Mouse (Mus musculus): ENCODE data around the gene Smim11. TPM values are rescaled to one million over a fixed set of nuclear protein-coding genes. Genes with fewer than 3 reads are reported as not detected.
A peak's percentile ranks its signal among the peaks of the same experiment; 100 is the strongest.

Gene Smim11
- total and polyA plus RNA-seq, 2 experiments, result 19.2 to 22.3 TPM

DNA sequence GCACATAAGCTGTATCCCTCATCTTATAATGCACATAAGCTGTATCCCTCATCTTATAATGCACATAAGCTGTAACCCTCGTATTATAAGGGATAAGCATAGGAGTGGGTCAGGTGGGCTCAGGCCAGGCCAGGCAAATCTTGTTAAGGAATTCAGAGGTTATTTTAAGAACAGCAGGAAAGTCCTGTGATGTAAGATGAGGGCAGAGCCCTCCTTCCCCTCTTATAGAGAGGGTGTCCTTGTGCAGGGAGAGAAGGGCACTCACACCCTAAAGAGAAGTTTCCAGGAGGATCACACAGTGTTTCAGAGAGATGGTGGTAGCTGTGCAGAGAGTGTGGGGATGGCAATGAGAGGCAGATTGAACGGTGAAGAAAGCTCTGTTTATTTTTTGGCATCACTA is 5.8 kb upstream of the Smim11 start:
- Histone ChIP-seq H3K4me1 (ENCODE audit: control insufficient read depth, insufficient read depth, low read length) (no peaks in the 10 kb centered on the region), H3K27me3 (ENCODE audit: control insufficient read depth, insufficient read depth, low read length) (peaks cover 4% of the 10 kb centered on the region; the same call in 1 of the 2 replicates), H3K27ac (replicated peaks; ENCODE audit: insufficient read depth, low read depth, low read length) (no peak overlapping the region), H3K9ac (ENCODE audit: low read depth, low read length) (no peak overlapping the region), H3K79me2 (ENCODE audit: control insufficient read depth, insufficient read depth, low read length) (no peaks in the 10 kb centered on the region), H3K4me3 (ENCODE audit: insufficient read depth, low read depth, low read length) (no peak overlapping the region), H3K36me3 (ENCODE audit: control insufficient read depth, insufficient read depth, low read length) (no peaks in the 10 kb centered on the region)
- DNase-seq (ENCODE audit: extremely low read depth, low read depth, low spot score), result no peak
- WGBS, result 72% methylated on average over 2 of the region's 2 CpGs
- TF ChIP-seq POLR2A (IDR thresholded peaks at IDR 0.05; ENCODE audit: extremely low read depth, insufficient read depth, low read length), result no peak
- TF ChIP-seq CTCF (IDR thresholded peaks at IDR 0.05; ENCODE audit: low read depth, low read length), result no peak

DNA sequence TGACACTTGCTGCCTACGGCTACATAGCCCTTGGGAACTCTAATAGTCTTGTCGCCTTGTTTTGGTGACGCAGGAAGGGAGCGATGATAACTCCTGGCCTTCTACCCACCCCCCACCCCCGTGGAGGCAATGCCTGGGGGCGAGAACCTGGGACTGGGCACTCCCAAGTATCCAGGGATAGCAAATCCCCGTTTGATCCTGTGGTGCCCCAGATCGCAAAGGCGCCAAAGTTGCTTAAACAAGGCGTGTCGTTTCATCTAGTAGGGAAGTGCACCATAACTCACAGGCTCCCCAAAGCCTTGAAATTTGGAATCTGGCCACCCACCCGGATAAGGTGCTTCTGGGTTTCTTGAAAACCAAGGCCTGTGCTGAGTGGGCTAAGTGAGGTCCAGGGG is 323 bp downstream of the Smim11 start:
- H3K27ac ChIP-seq (replicated peaks; ENCODE audit: insufficient read depth, low read depth, low read length), result peak overlapping the region; percentile 56
- DNase-seq (ENCODE audit: extremely low read depth, low read depth, low spot score), result no peak
- no peaks in the 10 kb centered on the region for H3K27me3 ChIP-seq (ENCODE audit: control insufficient read depth, insufficient read depth, low read length)
- no peak for TF ChIP-seq CTCF (IDR thresholded peaks at IDR 0.05; ENCODE audit: low read depth, low read length)
- TF ChIP-seq POLR2A (IDR thresholded peaks at IDR 0.05; ENCODE audit: extremely low read depth, insufficient read depth, low read length), result no peak
- peak overlapping the region; percentile 71 for H3K4me3 ChIP-seq (ENCODE audit: insufficient read depth, low read depth, low read length)
- peaks cover 1% of the 10 kb centered on the region; the same call in 1 of the 2 replicates for H3K36me3 ChIP-seq (ENCODE audit: control insufficient read depth, insufficient read depth, low read length)
- H3K79me2 ChIP-seq (ENCODE audit: control insufficient read depth, insufficient read depth, low read length), result no peaks in the 10 kb centered on the region; the same call in 1 of the 2 replicates
- H3K4me1 ChIP-seq (ENCODE audit: control insufficient read depth, insufficient read depth, low read length), result peaks cover 9% of the 10 kb centered on the region
- H3K9ac ChIP-seq (ENCODE audit: low read depth, low read length), result peak overlapping the region; percentile 81
- WGBS, result 2% methylated on average over 12 of the region's 12 CpGs

DNA sequence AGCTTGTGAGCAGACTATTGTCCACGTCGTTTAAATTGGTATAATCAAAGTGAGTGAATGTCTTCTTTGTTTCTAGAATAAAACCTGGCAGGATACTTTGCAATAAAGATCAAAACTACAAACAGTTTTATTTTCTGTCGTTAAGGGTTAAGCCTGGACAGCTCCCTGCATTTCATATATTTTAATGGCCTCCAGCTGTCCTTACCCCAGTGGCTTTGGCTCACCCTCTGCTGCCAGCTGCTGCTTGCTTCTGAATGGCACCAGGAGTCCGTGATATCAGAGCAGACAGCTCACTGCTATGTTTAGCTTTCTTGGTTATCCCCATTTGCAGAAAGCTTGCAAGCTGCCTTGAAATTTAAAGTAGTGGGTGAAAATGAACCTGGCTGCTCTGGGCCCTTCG is 903 bp downstream of the Smim11 start:
- no peak overlapping the region for H3K27ac ChIP-seq (replicated peaks; ENCODE audit: insufficient read depth, low read depth, low read length)
- H3K9ac ChIP-seq (ENCODE audit: low read depth, low read length), result peak overlapping the region; percentile 81
- peak overlapping the region; percentile 71 for H3K4me3 ChIP-seq (ENCODE audit: insufficient read depth, low read depth, low read length)
- H3K36me3 ChIP-seq (ENCODE audit: control insufficient read depth, insufficient read depth, low read length), result peaks cover 3% of the 10 kb centered on the region; the same call in 1 of the 2 replicates
- DNase-seq (ENCODE audit: extremely low read depth, low read depth, low spot score), result no peak
- H3K27me3 ChIP-seq (ENCODE audit: control insufficient read depth, insufficient read depth, low read length), result no peaks in the 10 kb centered on the region
- peaks cover 9% of the 10 kb centered on the region for H3K4me1 ChIP-seq (ENCODE audit: control insufficient read depth, insufficient read depth, low read length)
- no peak for TF ChIP-seq POLR2A (IDR thresholded peaks at IDR 0.05; ENCODE audit: extremely low read depth, insufficient read depth, low read length)
- TF ChIP-seq CTCF (IDR thresholded peaks at IDR 0.05; ENCODE audit: low read depth, low read length), result no peak
- WGBS, result 51% methylated on average over 5 of the region's 5 CpGs
- no peaks in the 10 kb centered on the region; the same call in 1 of the 2 replicates for H3K79me2 ChIP-seq (ENCODE audit: control insufficient read depth, insufficient read depth, low read length)

DNA sequence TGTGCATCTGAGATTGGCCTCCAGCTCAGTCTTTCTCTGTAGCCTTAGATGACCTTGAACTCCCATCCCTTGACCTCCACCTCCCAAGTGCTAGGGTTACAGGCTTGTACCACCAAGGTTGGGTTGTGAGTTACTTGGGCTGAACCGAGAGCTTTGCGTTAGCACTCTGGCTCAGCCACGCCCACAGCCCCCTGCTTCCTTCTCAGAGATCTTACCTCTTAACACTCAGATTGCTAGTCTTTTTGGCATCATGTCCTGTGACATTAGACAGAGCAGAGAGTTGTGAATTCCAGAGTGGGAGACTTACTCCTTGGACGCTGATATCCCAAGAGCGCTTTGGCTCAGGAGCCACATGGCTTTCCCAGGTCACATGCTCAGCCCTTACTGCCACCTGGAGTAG is 1.4 kb downstream of the Smim11 start:
- Histone ChIP-seq H3K4me3 (ENCODE audit: insufficient read depth, low read depth, low read length) (no peak overlapping the region), H3K27me3 (ENCODE audit: control insufficient read depth, insufficient read depth, low read length) (no peaks in the 10 kb centered on the region), H3K4me1 (ENCODE audit: control insufficient read depth, insufficient read depth, low read length) (peaks cover 9% of the 10 kb centered on the region), H3K36me3 (ENCODE audit: control insufficient read depth, insufficient read depth, low read length) (peaks cover 3% of the 10 kb centered on the region; the same call in 1 of the 2 replicates), H3K79me2 (ENCODE audit: control insufficient read depth, insufficient read depth, low read length) (no peaks in the 10 kb centered on the region; the same call in 1 of the 2 replicates), H3K9ac (ENCODE audit: low read depth, low read length) (no peak overlapping the region), H3K27ac (replicated peaks; ENCODE audit: insufficient read depth, low read depth, low read length) (no peak overlapping the region)
- WGBS, result 82% methylated on average over 5 of the region's 5 CpGs
- TF ChIP-seq POLR2A (IDR thresholded peaks at IDR 0.05; ENCODE audit: extremely low read depth, insufficient read depth, low read length) (no peak), CTCF (IDR thresholded peaks at IDR 0.05; ENCODE audit: low read depth, low read length) (no peak)
- DNase-seq (ENCODE audit: extremely low read depth, low read depth, low spot score), result no peak

DNA sequence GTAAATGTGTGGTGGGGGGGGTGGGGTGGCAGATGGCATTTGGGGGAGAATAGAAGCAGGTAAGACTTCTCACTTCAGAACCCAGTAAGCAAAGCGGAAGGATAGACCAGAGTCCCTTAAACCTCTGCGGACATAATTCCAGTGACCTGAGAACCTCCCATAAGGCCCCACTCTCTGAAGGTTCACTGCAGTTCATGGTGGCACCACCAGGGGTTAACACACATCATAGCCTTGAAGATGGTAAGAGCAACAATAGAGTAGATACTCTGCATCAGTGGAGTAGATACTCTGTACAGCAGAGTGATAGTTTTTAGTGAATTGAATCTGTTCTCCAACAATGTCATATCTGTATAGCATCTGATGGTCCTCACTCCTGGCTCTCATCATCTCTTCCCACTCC is 4.4 kb downstream of the Smim11 start:
- H3K4me3 ChIP-seq (ENCODE audit: insufficient read depth, low read depth, low read length), result no peak overlapping the region
- TF ChIP-seq POLR2A (IDR thresholded peaks at IDR 0.05; ENCODE audit: extremely low read depth, insufficient read depth, low read length) (no peak), CTCF (IDR thresholded peaks at IDR 0.05; ENCODE audit: low read depth, low read length) (no peak)
- no peaks in the 10 kb centered on the region; the same call in 1 of the 2 replicates for H3K79me2 ChIP-seq (ENCODE audit: control insufficient read depth, insufficient read depth, low read length)
- 98% methylated on average over 2 of the region's 2 CpGs for WGBS
- no peaks in the 10 kb centered on the region for H3K27me3 ChIP-seq (ENCODE audit: control insufficient read depth, insufficient read depth, low read length)
- H3K4me1 ChIP-seq (ENCODE audit: control insufficient read depth, insufficient read depth, low read length), result peaks cover 9% of the 10 kb centered on the region
- no peak for DNase-seq (ENCODE audit: extremely low read depth, low read depth, low spot score)
- peaks cover 12% of the 10 kb centered on the region; the same call in 1 of the 2 replicates for H3K36me3 ChIP-seq (ENCODE audit: control insufficient read depth, insufficient read depth, low read length)
- no peak overlapping the region for H3K27ac ChIP-seq (replicated peaks; ENCODE audit: insufficient read depth, low read depth, low read length)
- no peak overlapping the region for H3K9ac ChIP-seq (ENCODE audit: low read depth, low read length)

DNA sequence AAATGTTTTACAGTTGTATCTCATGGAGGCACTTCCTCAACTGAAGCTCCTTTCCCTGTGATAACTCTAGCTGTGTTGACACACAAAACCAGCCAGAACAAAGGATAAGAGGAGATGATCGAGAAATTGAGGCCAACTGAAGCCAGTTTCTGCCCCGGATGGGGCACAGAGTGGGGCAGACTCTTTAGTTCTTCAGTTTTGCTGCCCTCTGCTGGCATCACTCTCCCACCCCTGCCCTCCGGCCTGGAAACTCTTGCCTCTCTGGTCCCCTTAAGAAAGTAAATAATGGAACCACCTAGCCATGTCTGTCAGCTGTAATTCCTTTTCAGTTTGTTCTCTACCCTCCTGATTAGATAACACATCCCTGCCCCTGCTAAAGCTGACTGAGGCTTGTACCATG is 6.9 kb downstream of the Smim11 start:
- WGBS, result 72% methylated on average over 3 of the region's 3 CpGs
- no peaks in the 10 kb centered on the region for H3K79me2 ChIP-seq (ENCODE audit: control insufficient read depth, insufficient read depth, low read length)
- TF ChIP-seq CTCF (IDR thresholded peaks at IDR 0.05; ENCODE audit: low read depth, low read length) (no peak), POLR2A (IDR thresholded peaks at IDR 0.05; ENCODE audit: extremely low read depth, insufficient read depth, low read length) (no peak)
- H3K36me3 ChIP-seq (ENCODE audit: control insufficient read depth, insufficient read depth, low read length), result peaks cover 17% of the 10 kb centered on the region
- no peaks in the 10 kb centered on the region for H3K27me3 ChIP-seq (ENCODE audit: control insufficient read depth, insufficient read depth, low read length)
- no peak overlapping the region for H3K9ac ChIP-seq (ENCODE audit: low read depth, low read length)
- no peak overlapping the region for H3K4me3 ChIP-seq (ENCODE audit: insufficient read depth, low read depth, low read length)
- H3K4me1 ChIP-seq (ENCODE audit: control insufficient read depth, insufficient read depth, low read length), result no peaks in the 10 kb centered on the region
- no peak overlapping the region for H3K27ac ChIP-seq (replicated peaks; ENCODE audit: insufficient read depth, low read depth, low read length)
- DNase-seq (ENCODE audit: extremely low read depth, low read depth, low spot score), result no peak
